Mouse (Mus musculus) limb, embryonic 13.5 days (tissue): ENCODE results near the gene Atg4a-ps. TPM values are rescaled to one million over a fixed set of nuclear protein-coding genes. Genes with fewer than 3 reads are reported as not detected.

ENCODE experiments used
- ATAC-seq: fragments of 200-750 bp; cut with Nextera tagmentation; 2 replicates; pipeline ENCODE4 v1.8.0; 2017; ENCODE audit warnings: low read depth, moderate number of reproducible peaks, moderate TSS enrichment; ENCODE audit not compliant: low FRiP score
- H3K27ac ChIP-seq: fragments of 300-500 bp; sonication (generic); 2 replicates; pipeline ENCODE4 v1.5.1; 2015; ENCODE audit warnings: inconsistent platforms, mild to moderate bottlenecking, moderate library complexity
- H3K27me3 ChIP-seq: fragments of 300-500 bp; sonication (generic); 2 replicates; pipeline ENCODE4 v1.6.1; 2015; ENCODE audit warnings: mild to moderate bottlenecking, inconsistent platforms
- H3K36me3 ChIP-seq: fragments of 300-500 bp; sonication (generic); 2 replicates; pipeline ENCODE4 v1.6.1; 2015; ENCODE audit warnings: inconsistent platforms, mild to moderate bottlenecking, moderate library complexity
- H3K4me1 ChIP-seq: fragments of 300-500 bp; sonication (generic); 2 replicates; pipeline ENCODE4 v1.6.1; 2015; ENCODE audit warnings: inconsistent platforms
- H3K4me2 ChIP-seq: fragments of 300-500 bp; sonication (generic); replicated peaks from 2 replicates; pipeline ENCODE4 v1.6.1; 2015; ENCODE audit warnings: inconsistent platforms, mild to moderate bottlenecking, moderate library complexity
- H3K4me3 ChIP-seq: fragments of 300-500 bp; sonication (generic); 2 replicates; pipeline ENCODE4 v1.5.1; 2015; ENCODE audit warnings: moderate library complexity, mild to moderate bottlenecking, inconsistent platforms
- H3K9ac ChIP-seq: fragments of 300-500 bp; sonication (generic); 2 replicates; pipeline ENCODE4 v1.6.1; 2015; ENCODE audit warnings: mild to moderate bottlenecking, inconsistent platforms
- H3K9me3 ChIP-seq: fragments of 300-500 bp; sonication (generic); 2 replicates; pipeline ENCODE4 v1.6.1; 2016; ENCODE audit warnings: inconsistent platforms
- whole genome bisulfite sequencing: fragments of 180-500 bp; shearing (Covaris S2); methylation state at CpG from one replicate; pipeline ENCODE4 v1.1.7; 2015; 5-methylcytosine and 5-hydroxymethylcytosine counted together
- polyA plus RNA-seq: library from polyadenylated mRNA; unstranded; fragments of >200 nt; fragmentation: Nextera tagmentation; extraction: Ambion mirVana; gene quantifications from 2 replicates; pipeline ENCODE4 v1.2.1, GENCODE M21; 2015

Gene Atg4a-ps
- polyA plus RNA-seq, 1 experiment from 2014 or later, result 0.08 TPM

- no peak overlapping the region for H3K27ac ChIP-seq
- ATAC-seq, result no peak
- no peaks in the 10 kb centered on the region for H3K36me3 ChIP-seq
- H3K4me2 ChIP-seq, result no peak overlapping the region
- H3K4me3 ChIP-seq, result no peak overlapping the region
- 0 out of 2 replicates have a peak, but pooled peaks cover 3% of the 10 kb centered on the region for H3K4me1 ChIP-seq
- H3K9ac ChIP-seq, result no peak overlapping the region
- WGBS, result 27% methylated on average over 1 of the region's 1 CpGs
- no peaks in the 10 kb centered on the region for H3K27me3 ChIP-seq
- H3K9me3 ChIP-seq, result 0 out of 2 replicates have a peak, but pooled peaks cover 4% of the 10 kb centered on the region
Measured at GRCm38 (mm10) chr3:103650406-103650805, 4.5 kb upstream of the Atg4a-ps start.

GRCm38 (mm10) chr3:103649716-103650115, 3.8 kb upstream of the Atg4a-ps start:
- H3K27ac ChIP-seq, result no peak overlapping the region

GRCm38 (mm10) chr3:103648486-103648885, 2.6 kb upstream of the Atg4a-ps start:
- Histone ChIP-seq H3K4me1 (0 out of 2 replicates have a peak, but pooled peaks cover 3% of the 10 kb centered on the region), H3K36me3 (no peaks in the 10 kb centered on the region), H3K27ac (no peak overlapping the region), H3K9ac (no peak overlapping the region), H3K4me2 (no peak overlapping the region), H3K4me3 (no peak overlapping the region), H3K9me3 (0 out of 2 replicates have a peak, but pooled peaks cover 4% of the 10 kb centered on the region), H3K27me3 (no peaks in the 10 kb centered on the region)
- WGBS, result 73% methylated on average over 4 of the region's 4 CpGs
- ATAC-seq, result no peak

More at GRCm38 (mm10) chr3:103649716-103650115, 3.8 kb upstream of the Atg4a-ps start:
- Histone ChIP-seq H3K4me3 (no peak overlapping the region), H3K27me3 (no peaks in the 10 kb centered on the region), H3K9ac (no peak overlapping the region), H3K9me3 (0 out of 2 replicates have a peak, but pooled peaks cover 4% of the 10 kb centered on the region), H3K36me3 (no peaks in the 10 kb centered on the region), H3K4me1 (0 out of 2 replicates have a peak, but pooled peaks cover 3% of the 10 kb centered on the region), H3K4me2 (no peak overlapping the region)
- no peak for ATAC-seq
- 92% methylated on average over 6 of the region's 6 CpGs for WGBS

GRCm38 (mm10) chr3:103647164-103647867, 1.4 kb upstream of the Atg4a-ps start:
- H3K27ac ChIP-seq, result no peak overlapping the region

GRCm38 (mm10) chr3:103641301-103641700, 4.6 kb downstream of the Atg4a-ps start:
- no peaks in the 10 kb centered on the region for H3K4me1 ChIP-seq
- no peaks in the 10 kb centered on the region for H3K36me3 ChIP-seq
- no peak overlapping the region for H3K4me3 ChIP-seq
- WGBS, result 46% methylated on average over 7 of the region's 7 CpGs
- H3K9me3 ChIP-seq, result no peaks in the 10 kb centered on the region
- no peak for ATAC-seq
- H3K9ac ChIP-seq, result no peak overlapping the region
- no peak overlapping the region for H3K4me2 ChIP-seq
- no peaks in the 10 kb centered on the region for H3K27me3 ChIP-seq
- no peak overlapping the region for H3K27ac ChIP-seq

More at GRCm38 (mm10) chr3:103647164-103647867, 1.4 kb upstream of the Atg4a-ps start:
- no peak overlapping the region for H3K9ac ChIP-seq
- H3K27me3 ChIP-seq, result no peaks in the 10 kb centered on the region
- no peaks in the 10 kb centered on the region for H3K36me3 ChIP-seq
- 79% methylated on average over 11 of the region's 11 CpGs for WGBS
- ATAC-seq, result no peak
- H3K4me2 ChIP-seq, result no peak overlapping the region
- 0 out of 2 replicates have a peak, but pooled peaks cover 3% of the 10 kb centered on the region for H3K4me1 ChIP-seq
- no peak overlapping the region for H3K4me3 ChIP-seq
- H3K9me3 ChIP-seq, result 0 out of 2 replicates have a peak, but pooled peaks cover 4% of the 10 kb centered on the region

- H3K36me3 ChIP-seq, result no peaks in the 10 kb centered on the region
- H3K4me2 ChIP-seq, result no peak overlapping the region
- no peaks in the 10 kb centered on the region for H3K9me3 ChIP-seq
- no peak overlapping the region for H3K27ac ChIP-seq
- no peak overlapping the region for H3K9ac ChIP-seq
- WGBS, result 50% methylated on average over 8 of the region's 8 CpGs
- no peak overlapping the region for H3K4me3 ChIP-seq
- no peak for ATAC-seq
- H3K27me3 ChIP-seq, result no peaks in the 10 kb centered on the region
- H3K4me1 ChIP-seq, result no peaks in the 10 kb centered on the region
Measured at GRCm38 (mm10) chr3:103640226-103640803, 5.6 kb downstream of the Atg4a-ps start.

- Histone ChIP-seq H3K27ac (no peak overlapping the region), H3K4me3 (no peak overlapping the region), H3K27me3 (no peaks in the 10 kb centered on the region), H3K4me2 (no peak overlapping the region), H3K4me1 (no peaks in the 10 kb centered on the region), H3K9me3 (no peaks in the 10 kb centered on the region), H3K9ac (no peak overlapping the region), H3K36me3 (no peaks in the 10 kb centered on the region)
- WGBS, result 82% methylated on average over 1 of the region's 1 CpGs
- no peak for ATAC-seq
Measured at GRCm38 (mm10) chr3:103637641-103638040, 8.2 kb downstream of the Atg4a-ps start.

GRCm38 (mm10) chr3:103634256-103634655, 11.6 kb downstream of the Atg4a-ps start:
- Histone ChIP-seq H3K4me2 (no peak overlapping the region), H3K9ac (no peak overlapping the region), H3K4me3 (no peak overlapping the region), H3K27me3 (no peaks in the 10 kb centered on the region), H3K4me1 (0 out of 2 replicates have a peak, but pooled peaks cover 4% of the 10 kb centered on the region), H3K36me3 (no peaks in the 10 kb centered on the region), H3K9me3 (no peaks in the 10 kb centered on the region), H3K27ac (no peak overlapping the region)
- ATAC-seq, result no peak
- WGBS, result 80% methylated on average over 1 of the region's 1 CpGs

GRCm38 (mm10) chr3:103633831-103634230, 12.0 kb downstream of the Atg4a-ps start:
- Histone ChIP-seq H3K4me2 (no peak overlapping the region), H3K9ac (no peak overlapping the region), H3K27me3 (no peaks in the 10 kb centered on the region), H3K9me3 (no peaks in the 10 kb centered on the region), H3K4me1 (0 out of 2 replicates have a peak, but pooled peaks cover 4% of the 10 kb centered on the region), H3K27ac (no peak overlapping the region), H3K4me3 (no peak overlapping the region), H3K36me3 (no peaks in the 10 kb centered on the region)
- no peak for ATAC-seq
- 66% methylated on average over 4 of the region's 4 CpGs for WGBS

- ATAC-seq, result no peak
- WGBS, result 68% methylated on average over 7 of the region's 7 CpGs
- Histone ChIP-seq H3K36me3 (no peaks in the 10 kb centered on the region), H3K27ac (no peak overlapping the region), H3K9ac (no peak overlapping the region), H3K27me3 (no peaks in the 10 kb centered on the region), H3K9me3 (no peaks in the 10 kb centered on the region), H3K4me2 (no peak overlapping the region), H3K4me1 (0 out of 2 replicates have a peak, but pooled peaks cover 4% of the 10 kb centered on the region), H3K4me3 (no peak overlapping the region)
Measured at GRCm38 (mm10) chr3:103633124-103633523, 12.7 kb downstream of the Atg4a-ps start.

GRCm38 (mm10) chr3:103627661-103628060, 18.2 kb downstream of the Atg4a-ps start:
- no peak for ATAC-seq
- Histone ChIP-seq H3K9ac (no peak overlapping the region), H3K4me3 (no peak overlapping the region), H3K4me2 (no peak overlapping the region), H3K27me3 (no peaks in the 10 kb centered on the region), H3K36me3 (no peaks in the 10 kb centered on the region), H3K4me1 (0 out of 2 replicates have a peak, but pooled peaks cover 8% of the 10 kb centered on the region), H3K9me3 (peaks cover 7% of the 10 kb centered on the region), H3K27ac (no peak overlapping the region)
- WGBS, result 68% methylated on average over 3 of the region's 3 CpGs

GRCm38 (mm10) chr3:103626481-103626880, 19.4 kb downstream of the Atg4a-ps start:
- H3K9me3 ChIP-seq, result peaks cover 7% of the 10 kb centered on the region
- H3K4me1 ChIP-seq, result 0 out of 2 replicates have a peak, but pooled peaks cover 4% of the 10 kb centered on the region
- no peak overlapping the region for H3K4me3 ChIP-seq
- no peak overlapping the region for H3K4me2 ChIP-seq
- no peaks in the 10 kb centered on the region for H3K36me3 ChIP-seq
- no peak overlapping the region for H3K27ac ChIP-seq
- H3K9ac ChIP-seq, result no peak overlapping the region
- H3K27me3 ChIP-seq, result no peaks in the 10 kb centered on the region
- no peak for ATAC-seq
- WGBS, result 88% methylated on average over 4 of the region's 4 CpGs
